ENCODE assay signal across 16 mouse cellular contexts in genomic region chr12:56405658-56406057, GRCm38 (mm10).
"Had no signal": no experiment of that assay in that cellular context is flagged by ENCODE, and none has a peak within 500 bp of the region (broad histone marks: within the 10 kb centered on the region; RNA-seq: fewer than 3 reads in every experiment).

No protein-coding gene starts in this region.

- H3K4me1 ChIP-seq: midbrain, embryonic 13.5 days; midbrain, embryonic 15.5 days; neural tube, embryonic 15.5 days; stomach, embryonic 15.5 days had no signal

- H3K9ac ChIP-seq: lung, embryonic 14.5 days; midbrain, embryonic 13.5 days; midbrain, embryonic 15.5 days; neural tube, embryonic 13.5 days; neural tube, embryonic 15.5 days; stomach, embryonic 15.5 days had no signal

- ATAC-seq: midbrain, embryonic 13.5 days; midbrain, embryonic 15.5 days had no signal

- H3K4me2 ChIP-seq: lung, embryonic 14.5 days; midbrain, embryonic 13.5 days; midbrain, embryonic 15.5 days; neural tube, embryonic 13.5 days; neural tube, embryonic 15.5 days; stomach, embryonic 15.5 days had no signal

- H3K27ac ChIP-seq: midbrain, embryonic 10.5 days; midbrain, embryonic 13.5 days; midbrain, embryonic 15.5 days; neural tube, embryonic 13.5 days; neural tube, embryonic 15.5 days; stomach, embryonic 15.5 days; stomach, postnatal 0 days had no signal

- H3K9me3 ChIP-seq: midbrain, embryonic 10.5 days; midbrain, embryonic 13.5 days; midbrain, embryonic 15.5 days; neural tube, embryonic 13.5 days; neural tube, embryonic 15.5 days; stomach, embryonic 15.5 days had no signal

- H3K27me3 ChIP-seq: midbrain, embryonic 15.5 days; neural tube, embryonic 15.5 days; stomach, embryonic 15.5 days had no signal

- H3K4me3 ChIP-seq: midbrain, embryonic 10.5 days; midbrain, embryonic 13.5 days; midbrain, embryonic 15.5 days; myocyte; neural tube, embryonic 13.5 days; neural tube, embryonic 15.5 days; stomach, embryonic 15.5 days had no signal

- H3K36me3 ChIP-seq: midbrain, embryonic 10.5 days; midbrain, embryonic 13.5 days; midbrain, embryonic 15.5 days; neural tube, embryonic 13.5 days; neural tube, embryonic 15.5 days; stomach, embryonic 15.5 days had no signal

- DNase-seq: lung, postnatal 10 days; lung, postnatal 4 days; retina, postnatal 1 day; right cerebral cortex, postnatal 25 days; right cerebral cortex, postnatal 4 days; spleen, adult 18-20 months; thymus, postnatal 36 days had no signal
